In the genomic region with DNA sequence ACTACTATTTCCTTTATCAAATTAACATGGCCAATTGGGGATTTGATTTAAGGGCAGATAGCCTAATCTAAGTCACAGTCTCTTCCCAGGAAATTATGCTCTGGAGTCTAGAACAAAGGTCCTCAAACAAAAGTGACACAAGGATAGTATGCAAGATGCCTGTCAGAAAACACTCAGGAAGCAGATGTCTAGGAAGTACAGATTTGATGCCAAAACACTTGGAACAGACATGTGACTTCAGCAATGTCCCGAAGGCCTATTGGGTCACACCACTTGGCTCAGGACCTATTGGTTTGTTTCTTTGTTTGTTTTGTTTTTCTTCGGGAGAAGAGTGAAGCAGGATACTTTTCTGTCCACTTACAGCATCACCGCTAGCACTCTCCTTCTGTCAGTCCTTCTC, we compare ENCODE assay signal across 15 mouse cellular contexts.
"Had no signal": no experiment of that assay in that cellular context is flagged by ENCODE, and none has a peak within 500 bp of the region (broad histone marks: within the 10 kb centered on the region; RNA-seq: fewer than 3 reads in every experiment).

No protein-coding gene starts in this region.

- H3K27ac ChIP-seq: layer of hippocampus, adult 2 months; limb, embryonic 12.5 days; liver, embryonic 13.5 days; macrophage; midbrain, embryonic 15.5 days; neural tube, embryonic 12.5 days had no signal

- H3K4me3 ChIP-seq: layer of hippocampus, adult 2 months; limb, embryonic 12.5 days; liver, embryonic 13.5 days; megakaryocyte, embryonic 14.5 days; midbrain, embryonic 15.5 days; neural tube, embryonic 12.5 days had no signal

- ATAC-seq: liver, postnatal 0 days; midbrain, embryonic 15.5 days had no signal

- H3K4me1 ChIP-seq: limb, embryonic 12.5 days; liver, embryonic 13.5 days; megakaryocyte, embryonic 14.5 days; midbrain, embryonic 15.5 days; neural tube, embryonic 12.5 days had no signal

- DNase-seq: kidney, postnatal 10 days; kidney, postnatal 4 days; liver; liver, embryonic 13.5 days; liver, postnatal 0 days; spleen, adult 18-20 months; thymus, adult 18-20 months; thymus, postnatal 14 days had no signal

- H3K36me3 ChIP-seq: limb, embryonic 12.5 days; liver, embryonic 13.5 days; midbrain, embryonic 15.5 days; neural tube, embryonic 12.5 days had no signal

- H3K27me3 ChIP-seq: limb, embryonic 12.5 days; liver, embryonic 13.5 days; megakaryocyte, embryonic 14.5 days; midbrain, embryonic 15.5 days; neural tube, embryonic 12.5 days had no signal

- H3K9ac ChIP-seq: limb, embryonic 12.5 days; liver, embryonic 13.5 days; liver, postnatal 0 days; midbrain, embryonic 15.5 days; neural tube, embryonic 12.5 days had no signal

- H3K4me2 ChIP-seq: limb, embryonic 12.5 days; liver, embryonic 13.5 days; midbrain, embryonic 11.5 days; midbrain, embryonic 15.5 days; neural tube, embryonic 12.5 days had no signal

- H3K9me3 ChIP-seq: limb, embryonic 12.5 days; liver, embryonic 13.5 days; midbrain, embryonic 15.5 days; neural tube, embryonic 12.5 days had no signal
